Mouse (Mus musculus): ENCODE measurements around the gene Trank1. TPM values are rescaled to one million over a fixed set of nuclear protein-coding genes. Genes with fewer than 3 reads are reported as not detected.
A peak's percentile ranks its signal among the peaks of the same experiment; 100 is the strongest.

Trank1 gene
- 0.04 and 0.09 TPM in 2 replicates for polyA plus RNA-seq (2016; fragmentation: Nextera tagmentation; extraction: Ambion mirVana)

GRCm38 (mm10) chr9:111311031-111311842, at the start of gene Trank1:
Gene Trank1, plus strand, starts transcription at chr9:111311739.
- peak; percentile 61 for DNase-seq (ENCODE audit: low spot score)
- H3K27me3 ChIP-seq (ENCODE audit: low read depth, poor library complexity, severe bottlenecking) = peaks cover 64% of the 10 kb centered on the region
- H3K4me1 ChIP-seq = peaks cover 19% of the 10 kb centered on the region
- peak within 1 kb of the TSS; percentile 58 for H3K4me3 ChIP-seq
- H3K27ac ChIP-seq = peak within 1 kb of the TSS; percentile 61
- H3K9me3 ChIP-seq (replicated peaks) = 0 out of 2 replicates have a peak, but pooled peaks cover 3% of the 10 kb centered on the region
- 11% methylated on average over 72 of the region's 72 CpGs for WGBS
- H3K36me3 ChIP-seq = no peaks in the 10 kb centered on the region

GRCm38 (mm10) chr9:111267998-111268397, 43.5 kb upstream of the Trank1 start:
- Histone ChIP-seq H3K27ac (no peak overlapping the region), H3K4me1 (peaks cover 14% of the 10 kb centered on the region), H3K4me3 (no peak overlapping the region), H3K36me3 (peaks cover 48% of the 10 kb centered on the region), H3K9me3 (replicated peaks) (no peaks in the 10 kb centered on the region), H3K27me3 (ENCODE audit: low read depth, poor library complexity, severe bottlenecking) (no peaks in the 10 kb centered on the region)
- DNase-seq (ENCODE audit: low spot score) = no peak
- 95% methylated on average over 2 of the region's 2 CpGs for WGBS

- H3K9me3 ChIP-seq (replicated peaks) = no peaks in the 10 kb centered on the region
- no peak for DNase-seq (ENCODE audit: low spot score)
- 23% methylated on average over 5 of the region's 5 CpGs for WGBS
- H3K27ac ChIP-seq = peak overlapping the region; percentile 97
- H3K4me3 ChIP-seq = peak overlapping the region; percentile 82
- no peaks in the 10 kb centered on the region for H3K27me3 ChIP-seq (ENCODE audit: low read depth, poor library complexity, severe bottlenecking)
- H3K36me3 ChIP-seq = peaks cover 48% of the 10 kb centered on the region
- H3K4me1 ChIP-seq = peaks cover 40% of the 10 kb centered on the region
These were observed 40.9 kb upstream of the Trank1 start for GRCm38 (mm10) chr9:111270606-111271005.

GRCm38 (mm10) chr9:111271056-111271433, 40.5 kb upstream of the Trank1 start:
- peak overlapping the region; percentile 82 for H3K4me3 ChIP-seq
- WGBS = under 1% methylated on average over 32 of the region's 32 CpGs
- H3K27me3 ChIP-seq (ENCODE audit: low read depth, poor library complexity, severe bottlenecking) = no peaks in the 10 kb centered on the region
- H3K27ac ChIP-seq = peak overlapping the region; percentile 97
- H3K4me1 ChIP-seq = peaks cover 41% of the 10 kb centered on the region
- no peak for DNase-seq (ENCODE audit: low spot score)
- peaks cover 48% of the 10 kb centered on the region for H3K36me3 ChIP-seq
- no peaks in the 10 kb centered on the region for H3K9me3 ChIP-seq (replicated peaks)

- H3K27me3 ChIP-seq (ENCODE audit: low read depth, poor library complexity, severe bottlenecking) = no peaks in the 10 kb centered on the region
- peak; percentile 94 for DNase-seq (ENCODE audit: low spot score)
- peak within 1 kb of the TSS; percentile 97 for H3K27ac ChIP-seq
- peaks cover 43% of the 10 kb centered on the region for H3K4me1 ChIP-seq
- H3K4me3 ChIP-seq = peak within 1 kb of the TSS; percentile 82
- peaks cover 48% of the 10 kb centered on the region for H3K36me3 ChIP-seq
- under 1% methylated on average over 64 of the region's 64 CpGs for WGBS
- no peaks in the 10 kb centered on the region for H3K9me3 ChIP-seq (replicated peaks)
These were observed 39.9 kb upstream of the Trank1 start, which contains the start of the genes Mlh1 and Epm2aip1 for GRCm38 (mm10) chr9:111271434-111272160. Gene Mlh1, minus strand, starts transcription at chr9:111271791. Gene Epm2aip1, plus strand, starts transcription at chr9:111271929.

- 16% methylated on average over 19 of the region's 19 CpGs for WGBS
- Histone ChIP-seq H3K4me3 (peak overlapping the region; percentile 82), H3K4me1 (peaks cover 43% of the 10 kb centered on the region)
These were observed 39.2 kb upstream of the Trank1 start for GRCm38 (mm10) chr9:111272356-111272755.

GRCm38 (mm10) chr9:111272996-111273785, 38.3 kb upstream of the Trank1 start:
- Histone ChIP-seq H3K4me1 (peaks cover 43% of the 10 kb centered on the region), H3K9me3 (replicated peaks) (no peaks in the 10 kb centered on the region), H3K4me3 (peak overlapping the region; percentile 82), H3K27ac (peak overlapping the region; percentile 97; the same call in 1 of the 2 replicates), H3K36me3 (peaks cover 48% of the 10 kb centered on the region), H3K27me3 (ENCODE audit: low read depth, poor library complexity, severe bottlenecking) (no peaks in the 10 kb centered on the region)
- WGBS = 75% methylated on average over 15 of the region's 15 CpGs
- DNase-seq (ENCODE audit: low spot score) = no peak

More at GRCm38 (mm10) chr9:111272356-111272755, 39.2 kb upstream of the Trank1 start:
- no peaks in the 10 kb centered on the region for H3K27me3 ChIP-seq (ENCODE audit: low read depth, poor library complexity, severe bottlenecking)
- H3K36me3 ChIP-seq = peaks cover 48% of the 10 kb centered on the region
- peak overlapping the region; percentile 97 for H3K27ac ChIP-seq
- DNase-seq (ENCODE audit: low spot score) = no peak
- H3K9me3 ChIP-seq (replicated peaks) = no peaks in the 10 kb centered on the region

- H3K9me3 ChIP-seq (replicated peaks) = no peaks in the 10 kb centered on the region
- H3K27ac ChIP-seq = no peak overlapping the region
- no peaks in the 10 kb centered on the region for H3K27me3 ChIP-seq (ENCODE audit: low read depth, poor library complexity, severe bottlenecking)
- peaks cover 55% of the 10 kb centered on the region for H3K36me3 ChIP-seq
- 0 out of 2 replicates have a peak overlapping the region, but pooled peaks have one; percentile 34 for H3K4me3 ChIP-seq
- peaks cover 43% of the 10 kb centered on the region for H3K4me1 ChIP-seq
- WGBS = 90% methylated on average over 1 of the region's 1 CpGs
- DNase-seq (ENCODE audit: low spot score) = no peak
These were observed 37.6 kb upstream of the Trank1 start for GRCm38 (mm10) chr9:111273958-111274357.

GRCm38 (mm10) chr9:111275156-111275555, 36.4 kb upstream of the Trank1 start:
- Histone ChIP-seq H3K9me3 (replicated peaks) (no peaks in the 10 kb centered on the region), H3K4me1 (peaks cover 42% of the 10 kb centered on the region), H3K27ac (no peak overlapping the region), H3K36me3 (peaks cover 65% of the 10 kb centered on the region), H3K4me3 (peak overlapping the region; percentile 34), H3K27me3 (ENCODE audit: low read depth, poor library complexity, severe bottlenecking) (no peaks in the 10 kb centered on the region)
- 30% methylated on average over 1 of the region's 1 CpGs for WGBS
- no peak for DNase-seq (ENCODE audit: low spot score)

GRCm38 (mm10) chr9:111285061-111285460, 26.5 kb upstream of the Trank1 start:
- WGBS = 46% methylated on average over 3 of the region's 3 CpGs
- no peak overlapping the region for H3K4me3 ChIP-seq

GRCm38 (mm10) chr9:111285676-111286075, 25.9 kb upstream of the Trank1 start:
- H3K4me1 ChIP-seq = peaks cover 29% of the 10 kb centered on the region
- 23% methylated on average over 5 of the region's 5 CpGs for WGBS
- no peaks in the 10 kb centered on the region for H3K27me3 ChIP-seq (ENCODE audit: low read depth, poor library complexity, severe bottlenecking)
- H3K4me3 ChIP-seq = no peak overlapping the region
- H3K9me3 ChIP-seq (replicated peaks) = no peaks in the 10 kb centered on the region
- DNase-seq (ENCODE audit: low spot score) = peak; percentile 44
- H3K27ac ChIP-seq = no peak overlapping the region
- no peaks in the 10 kb centered on the region for H3K36me3 ChIP-seq

More at GRCm38 (mm10) chr9:111285061-111285460, 26.5 kb upstream of the Trank1 start:
- Histone ChIP-seq H3K4me1 (peaks cover 25% of the 10 kb centered on the region), H3K36me3 (no peaks in the 10 kb centered on the region), H3K27me3 (ENCODE audit: low read depth, poor library complexity, severe bottlenecking) (no peaks in the 10 kb centered on the region), H3K9me3 (replicated peaks) (no peaks in the 10 kb centered on the region), H3K27ac (no peak overlapping the region)
- no peak for DNase-seq (ENCODE audit: low spot score)

GRCm38 (mm10) chr9:111286468-111286867, 25.1 kb upstream of the Trank1 start:
- H3K27ac ChIP-seq = no peak overlapping the region
- DNase-seq (ENCODE audit: low spot score) = no peak
- H3K27me3 ChIP-seq (ENCODE audit: low read depth, poor library complexity, severe bottlenecking) = no peaks in the 10 kb centered on the region
- WGBS = 76% methylated on average over 2 of the region's 2 CpGs
- no peaks in the 10 kb centered on the region for H3K9me3 ChIP-seq (replicated peaks)
- H3K36me3 ChIP-seq = no peaks in the 10 kb centered on the region
- H3K4me3 ChIP-seq = no peak overlapping the region
- peaks cover 32% of the 10 kb centered on the region for H3K4me1 ChIP-seq
